Mouse (Mus musculus) heart, embryonic 14.5 days (tissue): ENCODE measurements around the gene Ptprs. TPM values are rescaled to one million over a fixed set of nuclear protein-coding genes. Genes with fewer than 3 reads are reported as not detected.

Experiments used
- ATAC-seq: fragments of 200-750 bp; cut with Nextera tagmentation; 2 replicates; pipeline ENCODE4 v1.8.0; 2017; ENCODE audit warnings: low read depth, moderate TSS enrichment; ENCODE audit not compliant: insufficient number of reproducible peaks, insufficient read depth, low FRiP score
- H3K27ac ChIP-seq, 2 experiments: fragments of 200-500 bp in 1 of 2; fragments of 300-500 bp in 1 of 2; sonication (generic) in 1 of 2; replicated peaks in 1 of 2; 2 replicates each; pipeline ENCODE4 v1.5.1; 2012 to 2014; ENCODE audit warnings: low read depth in 2 of 2, low read length in 2 of 2, control low read depth in 1 of 2, mild to moderate bottlenecking in 1 of 2, mixed read lengths in 1 of 2; ENCODE audit not compliant: control insufficient read depth in 1 of 2, insufficient read depth in 1 of 2
- H3K27me3 ChIP-seq: fragments of 300-500 bp; sonication (generic); 2 replicates; pipeline ENCODE4 v1.6.1; 2014; ENCODE audit warnings: mild to moderate bottlenecking, low read length, control low read depth; ENCODE audit not compliant: control insufficient read depth, insufficient read depth
- H3K36me3 ChIP-seq: fragments of 300-500 bp; sonication (generic); 2 replicates; pipeline ENCODE4 v1.6.1; 2014; ENCODE audit warnings: mild to moderate bottlenecking, control low read depth, low read length, mixed read lengths; ENCODE audit not compliant: control insufficient read depth, insufficient read depth
- H3K4me1 ChIP-seq, 2 experiments: fragments of 200-500 bp in 1 of 2; fragments of 300-500 bp in 1 of 2; sonication (generic) in 1 of 2; 2 replicates each; pipeline ENCODE4 v1.6.1; 2012 to 2014; ENCODE audit warnings: low read length in 2 of 2, control low read depth in 1 of 2, mixed read lengths in 1 of 2; ENCODE audit not compliant: control insufficient read depth in 2 of 2, insufficient read depth in 2 of 2
- H3K4me2 ChIP-seq: fragments of 300-500 bp; sonication (generic); 2 replicates; pipeline ENCODE4 v1.6.1; 2014; ENCODE audit warnings: mild to moderate bottlenecking, low read length
- H3K4me3 ChIP-seq, 2 experiments: fragments of 200-500 bp in 1 of 2; fragments of 300-500 bp in 1 of 2; sonication (generic) in 1 of 2; 2 replicates each; pipeline ENCODE4 v1.5.1; 2012 to 2014; ENCODE audit warnings: low read length in 2 of 2, mild to moderate bottlenecking in 2 of 2, control low read depth in 1 of 2, low read depth in 1 of 2, moderate library complexity in 1 of 2; ENCODE audit not compliant: control insufficient read depth in 1 of 2, insufficient read depth in 1 of 2
- H3K9ac ChIP-seq: fragments of 300-500 bp; sonication (generic); 2 replicates; pipeline ENCODE4 v1.6.1; 2014; ENCODE audit warnings: mild to moderate bottlenecking, low read length
- H3K9me3 ChIP-seq: fragments of 300-500 bp; sonication (generic); 2 replicates; pipeline ENCODE4 v1.6.1; 2016; ENCODE audit warnings: low read length, control low read depth; ENCODE audit not compliant: control insufficient read depth
- WGBS: fragments of 180-500 bp; shearing (Covaris S2); extraction: QIAGEN DNeasy Blood & Tissue Kit; methylation state at CpG from one replicate; pipeline ENCODE4 v1.1.7; 2014; 5-methylcytosine and 5-hydroxymethylcytosine counted together
- polyA plus RNA-seq: library from polyadenylated mRNA; unstranded; fragments of >200 nt; fragmentation: Nextera tagmentation; extraction: Ambion mirVana; gene quantifications from 2 replicates; pipeline ENCODE4 v1.2.1, GENCODE M21; 2014

The Ptprs gene
- polyA plus RNA-seq, 1 experiment from 2014 or later = 60.1 TPM

DNA sequence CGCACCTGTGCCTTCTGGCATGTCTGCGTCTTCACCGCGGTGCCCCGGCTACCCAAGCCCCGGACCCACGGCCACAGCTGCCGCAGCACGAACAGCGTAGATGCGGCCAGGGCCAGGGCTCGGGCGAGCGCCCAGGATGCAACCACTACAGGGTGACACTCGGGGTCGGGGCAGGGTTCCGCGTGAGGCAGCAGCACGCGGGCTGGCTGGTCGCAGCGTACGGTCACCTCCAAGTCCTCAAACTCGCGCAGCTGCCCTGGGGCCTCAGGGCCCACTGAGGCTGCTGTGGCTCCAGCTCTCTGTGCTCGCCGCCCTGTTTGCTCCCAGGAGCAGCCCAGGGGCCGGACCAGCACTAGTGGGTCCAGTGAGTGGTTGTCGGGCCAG, 35.4 kb upstream of the Ptprs start:
- Histone ChIP-seq H3K4me1 (peaks cover 2 to 7% of the 10 kb centered on the region in 2 experiments; a peak in 2 of 4 replicates), H3K9me3 (peaks cover 10% of the 10 kb centered on the region; the same call in 1 of the 2 replicates), H3K4me2 (peak overlapping the region; percentile 53), H3K9ac (no peak overlapping the region), H3K36me3 (no peaks in the 10 kb centered on the region), H3K4me3 (peak overlapping the region in 1 of 2 experiments; percentile 29; a peak in 1 of 4 replicates), H3K27me3 (peaks cover 75% of the 10 kb centered on the region), H3K27ac (no peak overlapping the region)
- WGBS = 13% methylated on average over 24 of the region's 29 CpGs
- ATAC-seq = no peak

DNA sequence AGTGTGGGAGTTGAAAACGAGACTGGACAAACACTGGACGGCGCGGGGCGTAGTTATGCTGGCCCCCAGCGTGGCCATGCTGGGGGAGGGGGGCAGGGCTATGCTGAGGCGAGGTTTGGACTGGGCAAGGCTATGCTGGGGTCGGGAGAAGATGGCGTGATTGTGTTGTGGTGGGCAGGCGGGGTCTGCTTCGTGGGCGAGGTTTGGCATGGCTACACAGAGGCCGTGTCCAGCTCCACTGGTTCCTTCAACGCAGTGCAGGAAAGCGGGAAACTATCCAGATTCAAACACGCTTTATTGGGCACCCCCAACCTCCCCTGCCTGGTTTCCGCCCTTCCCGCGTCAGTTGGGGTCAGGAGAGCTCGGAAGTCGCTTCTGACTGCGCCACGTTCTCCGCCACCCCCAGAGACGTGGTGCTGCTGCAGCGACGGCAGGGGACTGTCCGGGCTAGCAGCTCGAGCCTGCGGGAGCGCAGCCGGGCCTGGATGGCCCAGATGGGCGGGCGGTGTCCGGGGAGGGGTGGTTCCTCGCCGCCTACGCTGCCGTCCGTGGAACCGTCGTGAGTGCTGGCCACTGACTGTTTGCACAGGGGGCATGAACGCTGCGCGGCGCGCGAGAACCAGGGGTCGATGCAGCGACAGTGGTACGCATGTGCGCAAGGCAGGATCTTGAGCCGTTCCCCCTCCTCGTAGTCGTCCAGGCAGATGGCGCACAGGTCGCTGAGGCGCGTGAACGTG, 34.9 kb upstream of the Ptprs start:
- Histone ChIP-seq H3K4me3 (peak overlapping the region in 1 of 2 experiments; percentile 29; a peak in 3 of 4 replicates), H3K9ac (no peak overlapping the region), H3K27ac (no peak overlapping the region), H3K27me3 (peaks cover 75% of the 10 kb centered on the region), H3K9me3 (0 out of 2 replicates have a peak, but pooled peaks cover 6% of the 10 kb centered on the region), H3K36me3 (no peaks in the 10 kb centered on the region), H3K4me1 (peaks cover 2 to 7% of the 10 kb centered on the region in 2 experiments; a peak in 2 of 4 replicates), H3K4me2 (peak overlapping the region; percentile 53)
- no peak for ATAC-seq
- 7% methylated on average over 58 of the region's 60 CpGs for WGBS

DNA sequence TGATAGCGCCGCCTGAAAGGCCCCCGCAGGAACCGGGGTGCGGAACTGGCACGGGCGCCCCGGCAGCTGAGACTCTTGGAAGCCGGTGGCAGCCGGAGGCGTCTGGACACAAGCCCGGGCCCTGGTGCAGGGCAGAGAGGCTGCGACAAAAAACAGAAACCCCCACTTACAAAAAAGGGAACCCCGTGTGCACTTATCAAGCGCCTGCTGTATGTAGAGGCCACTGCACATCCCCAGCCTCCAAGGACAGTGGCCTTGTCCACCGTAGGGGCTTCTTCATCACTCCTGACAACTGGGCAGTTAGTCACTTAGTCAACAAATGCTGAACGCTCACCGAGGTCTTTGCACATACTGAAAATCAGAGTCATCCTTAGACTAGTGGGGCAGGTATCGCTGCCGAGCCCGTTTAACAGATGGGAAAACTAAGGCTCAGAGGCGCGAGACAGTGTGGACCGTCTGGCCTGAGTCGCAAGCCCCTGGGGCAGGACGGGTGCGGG, 34.2 kb upstream of the Ptprs start:
- H3K9ac ChIP-seq = no peak overlapping the region
- peak overlapping the region in 1 of 2 experiments; percentile 29; a peak in 2 of 4 replicates for H3K4me3 ChIP-seq
- peaks cover 71% of the 10 kb centered on the region for H3K27me3 ChIP-seq
- H3K9me3 ChIP-seq = 0 out of 2 replicates have a peak, but pooled peaks cover 6% of the 10 kb centered on the region
- 21% methylated on average over 27 of the region's 27 CpGs for whole genome bisulfite sequencing
- H3K4me2 ChIP-seq = peak overlapping the region; percentile 53; the same call in 1 of the 2 replicates
- no peak overlapping the region for H3K27ac ChIP-seq
- H3K36me3 ChIP-seq = no peaks in the 10 kb centered on the region
- H3K4me1 ChIP-seq = peaks cover 2 to 3% of the 10 kb centered on the region in 2 experiments; a peak in 2 of 4 replicates
- ATAC-seq = no peak

GRCm38 (mm10) chr17:56509707-56510472, 33.6 kb upstream of the Ptprs start:
- Histone ChIP-seq H3K27ac (no peak overlapping the region), H3K9ac (no peak overlapping the region), H3K4me3 (peak overlapping the region in 1 of 2 experiments; percentile 9; a peak in 1 of 4 replicates), H3K4me1 (peaks cover 2 to 3% of the 10 kb centered on the region in 2 experiments; a peak in 2 of 4 replicates), H3K4me2 (no peak overlapping the region), H3K36me3 (no peaks in the 10 kb centered on the region), H3K9me3 (0 out of 2 replicates have a peak, but pooled peaks cover 6% of the 10 kb centered on the region), H3K27me3 (peaks cover 65% of the 10 kb centered on the region)
- ATAC-seq = no peak
- WGBS = 7% methylated on average over 30 of the region's 37 CpGs

GRCm38 (mm10) chr17:56509021-56509640, 32.8 kb upstream of the Ptprs start:
- no peaks in the 10 kb centered on the region for H3K36me3 ChIP-seq
- H3K9me3 ChIP-seq = 0 out of 2 replicates have a peak, but pooled peaks cover 6% of the 10 kb centered on the region
- H3K4me1 ChIP-seq = peaks cover 2 to 3% of the 10 kb centered on the region in 2 experiments; a peak in 2 of 4 replicates
- H3K27ac ChIP-seq = no peak overlapping the region
- H3K9ac ChIP-seq = no peak overlapping the region
- no peak overlapping the region for H3K4me2 ChIP-seq
- no peak overlapping the region for H3K4me3 ChIP-seq
- no peak for ATAC-seq
- 42% methylated on average over 10 of the region's 10 CpGs for WGBS
- peaks cover 57% of the 10 kb centered on the region for H3K27me3 ChIP-seq

DNA sequence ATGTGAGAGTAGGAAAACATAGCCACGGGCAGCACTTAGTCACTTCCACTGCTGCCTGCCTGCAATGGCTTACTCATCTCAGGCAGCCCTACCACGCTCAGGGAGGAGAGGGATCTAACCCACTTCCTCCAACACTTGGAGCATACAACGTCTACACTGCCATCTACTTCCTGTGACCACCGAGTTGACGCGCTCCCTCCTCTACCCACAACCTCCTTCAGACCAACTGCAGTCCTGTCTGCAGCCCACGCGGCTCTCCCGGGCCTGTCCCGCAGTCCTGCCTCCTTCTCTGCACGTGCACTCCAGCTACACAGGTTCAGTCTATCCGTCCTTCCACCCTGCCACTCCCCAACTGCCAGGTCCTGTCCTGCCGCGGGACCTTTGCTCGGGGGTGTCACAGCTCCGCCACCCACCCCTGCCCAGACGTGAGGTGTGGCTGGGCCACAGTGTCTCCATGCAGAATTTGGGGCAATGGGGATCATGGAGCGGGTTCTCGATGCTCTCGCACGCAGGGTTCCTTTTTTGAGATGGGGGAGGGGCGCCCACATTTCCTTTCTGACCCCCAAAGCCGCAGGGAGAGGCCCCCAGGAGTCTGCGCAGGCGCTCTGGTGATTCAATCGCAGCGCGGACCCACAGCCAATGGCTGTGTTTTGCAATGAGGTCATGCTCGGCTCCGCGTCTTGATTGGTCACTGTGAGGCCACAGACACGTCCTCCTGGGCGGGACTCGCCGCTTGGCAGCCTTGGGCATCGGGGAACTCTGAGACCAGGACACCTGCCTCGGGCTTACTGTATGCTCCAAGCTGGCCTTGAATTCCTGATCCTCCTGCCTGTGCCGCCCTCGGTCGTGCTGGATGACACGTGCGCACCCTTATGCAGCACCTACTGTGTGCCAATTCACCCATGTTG, 31.1 kb upstream of the Ptprs start:
- Histone ChIP-seq H3K4me2 (peak overlapping the region; percentile 99), H3K27ac (peak overlapping the region; percentile 51 to 89), H3K27me3 (peaks cover 43% of the 10 kb centered on the region), H3K9me3 (0 out of 2 replicates have a peak, but pooled peaks cover 6% of the 10 kb centered on the region), H3K9ac (peak overlapping the region; percentile 88), H3K4me3 (peak overlapping the region; percentile 69 to 73), H3K36me3 (no peaks in the 10 kb centered on the region), H3K4me1 (peaks cover 2 to 3% of the 10 kb centered on the region in 2 experiments; a peak in 2 of 4 replicates)
- peak; percentile 94 for ATAC-seq
- under 1% methylated on average over 42 of the region's 42 CpGs for WGBS
